Mouse (Mus musculus): ENCODE data around the gene Auh. TPM values are rescaled to one million over a fixed set of nuclear protein-coding genes. Genes with fewer than 3 reads are reported as not detected.
A peak's percentile ranks its signal among the peaks of the same experiment; 100 is the strongest.

Auh gene
- 26.8 and 29.9 TPM in 2 replicates for polyA plus RNA-seq (2011; ENCODE audit: insufficient read length, low read depth, missing spikeins)

DNA sequence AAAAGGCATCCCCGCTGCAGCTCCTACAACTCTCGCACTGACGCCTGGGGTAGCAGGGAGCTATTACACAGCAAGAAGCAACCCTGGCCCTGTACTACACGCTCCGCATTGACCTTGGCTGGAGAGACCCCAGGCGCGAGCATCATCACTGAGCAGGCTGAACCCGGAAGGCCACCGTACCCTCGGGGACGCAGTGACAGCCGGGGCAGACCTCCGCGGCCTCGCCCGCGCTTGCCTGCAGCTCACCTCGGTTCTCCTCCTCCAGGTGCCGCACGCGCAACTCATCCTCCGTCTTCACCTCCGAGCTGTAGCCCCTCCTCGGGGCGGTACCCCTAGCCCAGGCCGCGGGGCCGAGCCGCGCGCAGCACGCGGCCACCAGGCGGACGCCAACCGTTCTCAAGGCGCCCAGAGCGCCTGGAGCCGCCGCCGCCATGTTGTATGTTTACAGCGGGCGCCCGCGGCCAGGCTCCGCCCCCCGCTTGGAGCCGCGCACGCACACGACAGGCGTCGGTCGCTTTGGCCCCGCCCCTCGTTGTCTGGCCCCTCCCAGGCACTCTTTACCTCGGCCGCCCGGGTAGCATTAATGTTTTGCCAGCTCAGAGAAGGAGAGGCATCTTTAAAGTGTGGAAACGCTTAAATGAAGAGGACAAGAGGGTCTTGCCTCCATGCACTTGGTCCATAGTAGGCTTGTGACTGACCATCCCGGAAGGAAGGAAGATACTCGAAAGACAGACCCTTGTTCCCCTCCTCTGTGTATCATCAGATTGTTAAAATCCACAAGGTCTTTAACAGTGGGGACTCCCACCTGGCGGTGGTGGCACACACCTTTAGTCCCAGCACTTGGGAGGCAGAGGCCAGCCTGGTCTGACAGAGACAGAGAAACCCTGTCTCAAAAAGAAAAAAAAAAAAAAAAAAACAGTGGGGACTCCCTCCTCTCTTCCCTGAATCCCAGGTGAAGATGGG, at the start of gene Auh:
TSS of gene Auh (minus strand) at position 473 of the 963 bp plus-strand sequence.
- Histone ChIP-seq H3K4me3 (ENCODE audit: insufficient read depth, low read length) (peak within 1 kb of the TSS; percentile 88), H3K4me1 (ENCODE audit: control insufficient read depth, insufficient read depth, low read length) (0 out of 2 replicates have a peak, but pooled peaks cover 4% of the 10 kb centered on the region), H3K27ac (ENCODE audit: insufficient read depth, low read length) (0 out of 2 replicates have a peak within 1 kb of the TSS, but pooled peaks have one; percentile 5)
- TF ChIP-seq CTCF (IDR thresholded peaks at IDR 0.05; ENCODE audit: borderline replicate concordance, insufficient read depth, low read length) (no peak), POLR2A (IDR thresholded peaks at IDR 0.05; ENCODE audit: low read depth, low read length) (peak; percentile 60)

DNA sequence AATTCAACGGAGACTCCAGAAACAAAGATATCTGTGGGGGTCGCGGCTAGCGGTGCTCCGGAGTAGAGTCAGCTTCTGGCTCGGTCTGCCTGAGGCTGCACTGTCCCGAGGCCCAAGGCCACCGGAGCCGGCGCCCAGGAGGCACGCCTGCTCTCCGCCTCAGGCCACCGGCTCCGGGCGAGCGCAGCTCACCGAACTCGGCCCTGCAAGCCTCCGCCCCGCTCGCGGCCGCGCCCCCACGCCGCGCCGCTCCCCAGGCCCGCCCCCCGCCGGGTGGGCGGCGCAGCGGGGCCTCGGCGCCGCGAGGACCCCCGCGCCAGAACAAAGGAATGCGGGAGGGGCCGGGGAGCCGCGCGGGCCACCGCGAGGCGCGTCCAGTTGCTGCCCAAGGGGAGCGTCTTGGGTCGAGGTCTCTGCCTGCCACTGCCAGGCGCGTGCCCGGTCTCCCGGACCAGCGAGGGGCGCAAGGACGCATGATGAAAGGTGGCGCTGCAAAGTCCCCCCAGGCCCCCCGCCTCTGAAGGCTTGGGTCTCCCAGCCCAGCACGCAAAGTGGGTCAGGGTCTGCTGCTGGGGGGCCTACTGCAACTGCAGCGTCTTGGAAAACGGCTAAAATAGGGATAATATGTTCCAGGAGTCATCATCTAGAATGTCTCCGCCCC, 49.0 kb upstream of the Auh start:
- peak overlapping the region; percentile 91 for H3K4me3 ChIP-seq (ENCODE audit: insufficient read depth, low read length)
- TF ChIP-seq POLR2A (IDR thresholded peaks at IDR 0.05; ENCODE audit: low read depth, low read length) (peak; percentile 84), CTCF (IDR thresholded peaks at IDR 0.05; ENCODE audit: borderline replicate concordance, insufficient read depth, low read length) (no peak)
- peaks cover 10% of the 10 kb centered on the region; the same call in 1 of the 2 replicates for H3K4me1 ChIP-seq (ENCODE audit: control insufficient read depth, insufficient read depth, low read length)
- H3K27ac ChIP-seq (ENCODE audit: insufficient read depth, low read length): peak overlapping the region; percentile 98

GRCm38 (mm10) chr13:52977757-52978156, 48.3 kb upstream of the Auh start:
- peak overlapping the region; percentile 69 for H3K4me3 ChIP-seq (ENCODE audit: insufficient read depth, low read length)
- peaks cover 8% of the 10 kb centered on the region; the same call in 1 of the 2 replicates for H3K4me1 ChIP-seq (ENCODE audit: control insufficient read depth, insufficient read depth, low read length)
- TF ChIP-seq POLR2A (IDR thresholded peaks at IDR 0.05; ENCODE audit: low read depth, low read length): peak; percentile 35; the same call in 1 of the 2 replicates
- no peak for TF ChIP-seq CTCF (IDR thresholded peaks at IDR 0.05; ENCODE audit: borderline replicate concordance, insufficient read depth, low read length)
- peak overlapping the region; percentile 98 for H3K27ac ChIP-seq (ENCODE audit: insufficient read depth, low read length)

- H3K4me3 ChIP-seq (ENCODE audit: insufficient read depth, low read length): peak overlapping the region; percentile 69
- H3K27ac ChIP-seq (ENCODE audit: insufficient read depth, low read length): peak overlapping the region; percentile 98
- H3K4me1 ChIP-seq (ENCODE audit: control insufficient read depth, insufficient read depth, low read length): peaks cover 8% of the 10 kb centered on the region; the same call in 1 of the 2 replicates
- TF ChIP-seq CTCF (IDR thresholded peaks at IDR 0.05; ENCODE audit: borderline replicate concordance, insufficient read depth, low read length) (no peak), POLR2A (IDR thresholded peaks at IDR 0.05; ENCODE audit: low read depth, low read length) (no peak)
Observed at GRCm38 (mm10) chr13:52977221-52977609, 47.7 kb upstream of the Auh start.

DNA sequence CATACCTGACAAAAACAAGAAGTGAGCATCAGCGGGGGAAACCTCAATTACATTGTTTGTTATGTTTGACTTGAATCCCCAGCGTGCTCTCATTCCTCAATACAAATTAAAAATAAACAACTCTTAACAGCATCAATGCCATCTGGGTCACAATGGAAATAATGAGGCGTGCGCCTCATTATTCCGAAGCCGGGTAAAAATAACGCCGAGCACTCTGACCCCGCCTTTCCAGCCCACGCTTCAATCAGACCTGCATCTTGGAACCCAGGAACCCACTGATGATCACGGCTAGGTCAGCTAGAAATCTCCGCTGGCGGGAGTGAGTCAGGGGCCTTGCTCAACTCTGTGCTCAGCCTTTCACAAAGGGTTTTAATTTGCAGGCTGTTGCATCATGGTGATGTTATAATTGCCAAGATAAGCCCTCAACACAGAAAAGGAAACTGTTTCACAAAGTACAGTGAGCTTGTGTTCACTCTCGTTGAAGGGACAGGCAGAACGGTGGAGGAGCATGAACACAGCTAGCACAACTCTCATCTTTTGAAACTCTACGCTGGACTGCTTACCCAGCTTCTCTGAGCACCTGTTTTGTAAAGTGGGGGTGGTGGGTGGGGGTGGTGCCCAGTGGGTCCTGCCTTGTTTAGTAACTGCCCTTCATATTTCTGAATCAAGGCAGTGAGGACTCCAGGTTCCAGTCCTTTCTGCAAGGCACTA, 47.2 kb upstream of the Auh start:
- H3K4me1 ChIP-seq (ENCODE audit: control insufficient read depth, insufficient read depth, low read length): peaks cover 8% of the 10 kb centered on the region; the same call in 1 of the 2 replicates
- peak overlapping the region; percentile 69 for H3K4me3 ChIP-seq (ENCODE audit: insufficient read depth, low read length)

DNA sequence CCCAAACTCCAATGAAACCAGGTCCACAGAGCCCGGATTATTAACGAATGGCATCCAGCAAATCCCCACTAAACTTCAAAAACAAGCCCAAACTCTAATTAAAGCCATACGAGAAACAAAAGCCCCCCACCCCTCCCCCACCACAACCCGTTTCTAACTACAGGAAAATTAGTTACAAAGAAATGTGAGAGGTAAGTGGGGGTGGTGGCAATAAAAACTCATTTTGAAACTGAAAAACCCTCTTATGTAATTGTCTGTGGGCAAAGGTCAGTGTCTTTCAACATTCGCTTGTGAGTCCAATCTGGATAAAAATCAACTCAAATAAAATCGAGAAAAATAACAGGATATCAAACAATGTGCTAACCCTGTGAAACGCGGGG, 46.6 kb upstream of the Auh start:
- no peak overlapping the region for H3K4me3 ChIP-seq (ENCODE audit: insufficient read depth, low read length)
- H3K4me1 ChIP-seq (ENCODE audit: control insufficient read depth, insufficient read depth, low read length): peaks cover 11% of the 10 kb centered on the region; the same call in 1 of the 2 replicates
- peak overlapping the region; percentile 92 for H3K27ac ChIP-seq (ENCODE audit: insufficient read depth, low read length)
- no peak for TF ChIP-seq POLR2A (IDR thresholded peaks at IDR 0.05; ENCODE audit: low read depth, low read length)
- no peak for TF ChIP-seq CTCF (IDR thresholded peaks at IDR 0.05; ENCODE audit: borderline replicate concordance, insufficient read depth, low read length)

More for the DNA sequence above, 47.2 kb upstream of the Auh start:
- no peak for TF ChIP-seq CTCF (IDR thresholded peaks at IDR 0.05; ENCODE audit: borderline replicate concordance, insufficient read depth, low read length)
- TF ChIP-seq POLR2A (IDR thresholded peaks at IDR 0.05; ENCODE audit: low read depth, low read length): peak; percentile 92
- H3K27ac ChIP-seq (ENCODE audit: insufficient read depth, low read length): peak overlapping the region; percentile 98

GRCm38 (mm10) chr13:52974676-52975075, 45.2 kb upstream of the Auh start:
- no peak for TF ChIP-seq POLR2A (IDR thresholded peaks at IDR 0.05; ENCODE audit: low read depth, low read length)
- no peak for TF ChIP-seq CTCF (IDR thresholded peaks at IDR 0.05; ENCODE audit: borderline replicate concordance, insufficient read depth, low read length)
- peaks cover 11% of the 10 kb centered on the region; the same call in 1 of the 2 replicates for H3K4me1 ChIP-seq (ENCODE audit: control insufficient read depth, insufficient read depth, low read length)
- no peak overlapping the region for H3K4me3 ChIP-seq (ENCODE audit: insufficient read depth, low read length)
- 0 out of 2 replicates have a peak overlapping the region, but pooled peaks have one; percentile 15 for H3K27ac ChIP-seq (ENCODE audit: insufficient read depth, low read length)

DNA sequence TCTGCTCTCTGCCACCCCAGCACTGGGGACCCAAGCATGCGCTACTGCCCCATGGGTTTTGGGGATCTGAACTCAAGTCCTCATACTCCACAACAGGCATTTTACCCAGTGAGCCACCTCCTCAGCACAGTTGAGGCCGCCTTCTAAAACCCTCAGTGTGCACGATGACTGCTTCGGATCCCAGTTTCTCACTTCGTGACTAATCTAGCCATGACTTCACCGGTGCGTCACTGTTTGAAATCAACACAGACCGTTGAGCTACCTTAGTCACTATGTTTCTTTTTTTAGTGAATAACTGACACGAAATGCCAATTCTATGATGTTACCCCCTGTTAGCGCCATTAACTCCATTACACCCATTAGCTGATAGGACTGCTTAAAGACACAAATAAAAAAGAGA, 43.9 kb upstream of the Auh start:
- Histone ChIP-seq H3K27ac (ENCODE audit: insufficient read depth, low read length) (peak overlapping the region; percentile 11; the same call in 1 of the 2 replicates), H3K4me3 (ENCODE audit: insufficient read depth, low read length) (no peak overlapping the region), H3K4me1 (ENCODE audit: control insufficient read depth, insufficient read depth, low read length) (peaks cover 11% of the 10 kb centered on the region; the same call in 1 of the 2 replicates)
- TF ChIP-seq POLR2A (IDR thresholded peaks at IDR 0.05; ENCODE audit: low read depth, low read length) (no peak), CTCF (IDR thresholded peaks at IDR 0.05; ENCODE audit: borderline replicate concordance, insufficient read depth, low read length) (no peak)

- H3K27ac ChIP-seq (ENCODE audit: insufficient read depth, low read length): no peak overlapping the region
- no peak overlapping the region for H3K4me3 ChIP-seq (ENCODE audit: insufficient read depth, low read length)
- TF ChIP-seq CTCF (IDR thresholded peaks at IDR 0.05; ENCODE audit: borderline replicate concordance, insufficient read depth, low read length) (no peak), POLR2A (IDR thresholded peaks at IDR 0.05; ENCODE audit: low read depth, low read length) (no peak)
- H3K4me1 ChIP-seq (ENCODE audit: control insufficient read depth, insufficient read depth, low read length): peaks cover 11% of the 10 kb centered on the region; the same call in 1 of the 2 replicates
Observed at GRCm38 (mm10) chr13:52972626-52973025, 43.1 kb upstream of the Auh start.

Measured in embryonic fibroblast, embryonic 13.5 days (primary cell).